Mouse (Mus musculus): Measurements from ENCODE around the gene Pkm. TPM values are rescaled to one million over a fixed set of nuclear protein-coding genes. Genes with fewer than 3 reads are reported as not detected.

Pkm gene
- total RNA-seq (2014; rRNA removed) (945 and 948 TPM in 2 replicates), polyA plus RNA-seq (2015; fragmentation: Nextera tagmentation; extraction: Ambion mirVana) (864 and 883 TPM in 2 replicates)

DNA sequence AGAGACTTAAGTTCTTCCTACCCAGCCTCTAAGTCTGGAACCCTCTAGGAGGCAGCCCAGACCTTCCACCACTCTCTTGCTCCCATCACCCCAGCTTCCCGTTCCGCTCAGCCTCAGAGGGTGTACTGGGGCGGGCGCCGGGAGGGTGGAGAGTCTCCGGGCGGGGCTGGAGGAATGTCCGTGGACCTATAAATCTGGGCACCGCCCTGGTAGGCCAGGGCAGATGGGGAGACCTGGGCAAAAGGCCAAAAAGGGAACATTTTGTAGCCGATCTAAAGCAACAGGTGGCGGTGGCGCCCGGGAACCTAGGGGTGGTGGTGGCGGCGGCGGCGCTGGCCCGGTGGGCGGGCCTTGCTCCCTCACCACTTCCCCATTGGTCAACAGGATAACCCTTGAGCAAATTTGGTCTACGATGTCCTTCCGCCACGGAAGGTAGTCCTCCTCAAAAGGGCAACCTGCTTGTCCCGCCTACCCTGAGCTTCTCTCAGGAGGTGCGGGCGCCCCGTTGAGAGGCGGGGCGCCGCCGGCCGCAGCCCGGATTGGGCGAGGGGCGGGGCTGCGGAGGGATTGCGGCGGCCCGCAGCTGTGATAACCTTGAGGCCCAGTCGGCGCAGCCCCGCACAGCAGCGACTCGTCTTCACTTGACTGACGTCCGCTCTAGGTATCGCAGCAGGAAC is at the start of gene Pkm:
Pkm (plus strand) TSS at position 411 of the 677 bp plus-strand sequence.
- WGBS = under 1% methylated on average over 40 of the region's 46 CpGs
- peak within 1 kb of the TSS; percentile 83 for H3K4me2 ChIP-seq (ENCODE audit: low read depth, low read length)
- DNase-seq (ENCODE audit: low spot score) = peak; percentile 97
- no peaks in the 10 kb centered on the region for H3K9me3 ChIP-seq (ENCODE audit: low read length)
- H3K27me3 ChIP-seq (ENCODE audit: insufficient read depth, low read length) = no peaks in the 10 kb centered on the region
- H3K4me3 ChIP-seq (ENCODE audit: low read length) = peak within 1 kb of the TSS; percentile 87
- H3K9ac ChIP-seq (replicated peaks; ENCODE audit: low read length) = peak within 1 kb of the TSS; percentile 93
- ATAC-seq = peak; percentile 90
- peak; percentile 26 for TF ChIP-seq CTCF (IDR thresholded peaks at IDR 0.05; ENCODE audit: low read depth)
- H3K4me1 ChIP-seq (ENCODE audit: insufficient read depth, low read length) = peaks cover 32% of the 10 kb centered on the region
- H3K36me3 ChIP-seq (ENCODE audit: insufficient read depth, low read length) = peaks cover 2% of the 10 kb centered on the region; the same call in 1 of the 2 replicates
- H3K27ac ChIP-seq = peak within 1 kb of the TSS; percentile 99

DNA sequence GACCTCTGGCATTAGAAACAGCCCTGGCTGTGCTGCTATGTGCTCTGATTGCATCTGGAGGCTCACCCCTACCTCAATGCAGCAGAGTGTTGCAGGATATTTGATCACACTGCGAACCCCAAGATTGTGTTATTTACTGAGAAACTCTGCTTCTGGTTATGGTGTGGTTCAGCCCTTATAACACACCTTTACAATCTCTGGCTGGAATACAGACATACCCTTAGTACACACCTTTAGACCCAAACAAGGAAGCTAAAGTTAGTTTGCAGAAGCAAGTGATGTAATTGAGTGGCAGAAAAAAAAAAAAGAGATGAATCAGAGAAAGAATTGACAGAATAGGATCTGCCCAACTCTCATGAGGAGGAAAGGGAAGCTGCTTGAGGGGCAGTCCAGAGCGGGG is 45.2 kb upstream of the Pkm start:
- no peaks in the 10 kb centered on the region for H3K4me1 ChIP-seq (ENCODE audit: insufficient read depth, low read length)
- no peaks in the 10 kb centered on the region; the same call in 1 of the 2 replicates for H3K36me3 ChIP-seq (ENCODE audit: insufficient read depth, low read length)
- no peak for ATAC-seq
- H3K4me3 ChIP-seq (ENCODE audit: low read length) = no peak overlapping the region
- no peak overlapping the region for H3K4me2 ChIP-seq (ENCODE audit: low read depth, low read length)
- TF ChIP-seq CTCF (IDR thresholded peaks at IDR 0.05; ENCODE audit: low read depth) = no peak
- H3K9me3 ChIP-seq (ENCODE audit: low read length) = no peaks in the 10 kb centered on the region
- H3K9ac ChIP-seq (replicated peaks; ENCODE audit: low read length) = no peak overlapping the region
- WGBS = 93% methylated on average over 2 of the region's 2 CpGs
- no peaks in the 10 kb centered on the region for H3K27me3 ChIP-seq (ENCODE audit: insufficient read depth, low read length)
- no peak overlapping the region for H3K27ac ChIP-seq
- no peak for DNase-seq (ENCODE audit: low spot score)

DNA sequence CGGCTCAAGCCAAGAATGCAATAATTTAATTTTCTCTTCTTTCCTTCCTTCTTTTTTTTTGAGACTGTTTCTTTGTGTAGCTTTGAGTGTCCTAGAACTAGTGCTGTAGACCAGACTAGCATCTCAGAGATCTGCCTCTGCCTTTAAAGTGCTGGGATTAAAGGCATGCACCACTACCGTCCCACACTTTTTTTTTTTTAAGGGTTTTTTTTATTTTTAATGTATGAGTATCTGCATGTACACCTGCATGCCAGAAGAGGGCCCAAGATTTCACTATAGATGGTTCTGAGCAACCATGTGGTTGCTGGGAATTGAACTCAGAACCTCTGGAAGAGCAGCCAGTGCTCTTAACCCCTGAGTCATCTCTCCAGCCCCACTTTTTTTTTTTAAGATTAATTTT is 40.4 kb upstream of the Pkm start:
- ATAC-seq (no peak), DNase-seq (ENCODE audit: low spot score) (no peak)
- H3K36me3 ChIP-seq (ENCODE audit: insufficient read depth, low read length) = no peaks in the 10 kb centered on the region
- H3K4me1 ChIP-seq (ENCODE audit: insufficient read depth, low read length) = peaks cover 6% of the 10 kb centered on the region; the same call in 1 of the 2 replicates
- no peaks in the 10 kb centered on the region for H3K27me3 ChIP-seq (ENCODE audit: insufficient read depth, low read length)
- H3K9me3 ChIP-seq (ENCODE audit: low read length) = no peaks in the 10 kb centered on the region
- H3K9ac ChIP-seq (replicated peaks; ENCODE audit: low read length) = no peak overlapping the region
- TF ChIP-seq CTCF (IDR thresholded peaks at IDR 0.05; ENCODE audit: low read depth) = no peak
- WGBS = 78% methylated on average over 2 of the region's 2 CpGs
- no peak overlapping the region for H3K4me3 ChIP-seq (ENCODE audit: low read length)
- no peak overlapping the region for H3K4me2 ChIP-seq (ENCODE audit: low read depth, low read length)
- H3K27ac ChIP-seq = no peak overlapping the region

DNA sequence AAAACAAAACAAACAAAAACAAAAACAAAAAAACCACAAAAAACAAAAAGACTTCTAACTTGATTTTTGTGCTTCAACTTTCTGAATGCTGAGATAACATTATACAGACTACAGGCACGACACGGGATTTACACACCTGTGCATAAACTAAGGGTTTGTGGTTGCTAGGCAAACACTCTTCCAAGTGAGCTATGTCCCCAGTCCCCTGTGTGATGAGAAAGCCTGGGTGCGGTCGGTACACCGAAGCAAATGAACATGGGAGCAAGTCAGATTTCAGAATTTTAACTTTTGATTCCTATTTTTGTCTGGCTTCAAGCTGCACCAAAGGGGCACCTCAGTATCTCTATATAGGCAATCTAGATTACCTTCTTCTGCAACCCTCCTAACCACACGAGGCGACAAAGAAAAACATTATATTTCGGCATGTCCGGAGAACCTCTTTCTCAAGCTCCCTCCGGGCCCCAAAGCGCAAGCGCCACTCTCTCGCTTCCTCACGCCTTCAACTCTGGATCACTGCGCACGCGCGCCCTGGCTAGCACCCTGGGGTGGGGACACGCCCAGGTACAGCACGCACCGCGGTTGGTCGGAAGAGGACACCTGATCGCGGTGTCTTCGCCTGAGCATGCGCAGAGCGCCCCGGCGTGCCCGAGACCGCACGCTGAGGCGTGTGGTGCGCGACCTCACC is 39.4 kb upstream of the Pkm start, which contains the start of gene Parp6:
Parp6 (plus strand) TSS at position 663 of the 685 bp plus-strand sequence.
- peak within 1 kb of the TSS; percentile 66 for H3K9ac ChIP-seq (replicated peaks; ENCODE audit: low read length)
- peak within 1 kb of the TSS; percentile 72 for H3K4me3 ChIP-seq (ENCODE audit: low read length)
- H3K4me1 ChIP-seq (ENCODE audit: insufficient read depth, low read length) = peaks cover 6% of the 10 kb centered on the region; the same call in 1 of the 2 replicates
- ATAC-seq (peak; percentile 98), DNase-seq (ENCODE audit: low spot score) (peak; percentile 100)
- TF ChIP-seq CTCF (IDR thresholded peaks at IDR 0.05; ENCODE audit: low read depth) = peak; percentile 45
- H3K27me3 ChIP-seq (ENCODE audit: insufficient read depth, low read length) = no peaks in the 10 kb centered on the region
- no peaks in the 10 kb centered on the region for H3K36me3 ChIP-seq (ENCODE audit: insufficient read depth, low read length)
- no peaks in the 10 kb centered on the region for H3K9me3 ChIP-seq (ENCODE audit: low read length)
- WGBS = 2% methylated on average over 36 of the region's 36 CpGs
- peak within 1 kb of the TSS; percentile 87 for H3K27ac ChIP-seq
- H3K4me2 ChIP-seq (ENCODE audit: low read depth, low read length) = peak within 1 kb of the TSS; percentile 72

DNA sequence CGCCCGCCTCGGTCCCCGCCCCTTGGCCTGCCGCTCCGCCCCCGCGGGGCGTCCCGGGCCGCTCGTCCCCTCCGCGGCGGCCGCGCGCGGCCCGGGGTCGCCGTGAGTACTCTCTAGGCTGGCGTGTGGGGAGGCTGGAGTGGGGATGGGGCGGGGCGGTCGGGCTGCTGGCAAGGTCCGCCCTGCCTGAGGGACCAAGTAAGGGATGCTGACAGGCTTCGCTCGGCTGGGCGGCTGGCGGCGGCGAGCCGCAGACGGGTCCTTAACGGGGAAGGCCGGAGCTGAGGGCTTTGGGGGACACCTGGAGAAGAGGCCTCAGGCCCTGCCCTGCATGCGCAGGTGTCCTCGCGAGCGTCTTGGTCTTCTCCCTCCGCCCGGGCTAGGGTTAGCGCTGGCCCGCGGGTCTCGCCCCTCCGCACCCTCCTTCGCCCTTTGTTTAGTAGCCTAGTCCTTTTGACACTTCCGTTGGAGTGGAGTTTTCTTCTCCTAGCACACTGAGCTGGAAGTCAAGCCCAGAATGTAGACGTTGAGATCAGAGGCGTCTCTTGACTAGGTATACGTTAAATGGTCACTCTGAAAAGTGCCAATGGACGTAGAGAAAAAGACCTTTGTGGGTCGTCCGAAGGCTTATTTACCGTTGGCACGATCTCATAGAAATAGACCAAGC is 38.7 kb upstream of the Pkm start:
- Histone ChIP-seq H3K27ac (peak overlapping the region; percentile 87), H3K27me3 (ENCODE audit: insufficient read depth, low read length) (no peaks in the 10 kb centered on the region), H3K4me1 (ENCODE audit: insufficient read depth, low read length) (peaks cover 6% of the 10 kb centered on the region; the same call in 1 of the 2 replicates), H3K4me3 (ENCODE audit: low read length) (peak overlapping the region; percentile 72), H3K4me2 (ENCODE audit: low read depth, low read length) (peak overlapping the region; percentile 72), H3K9ac (replicated peaks; ENCODE audit: low read length) (peak overlapping the region; percentile 66), H3K9me3 (ENCODE audit: low read length) (no peaks in the 10 kb centered on the region), H3K36me3 (ENCODE audit: insufficient read depth, low read length) (peaks cover 3% of the 10 kb centered on the region; the same call in 1 of the 2 replicates)
- no peak; the same call in 1 of the 2 replicates for ATAC-seq
- WGBS = under 1% methylated on average over 57 of the region's 58 CpGs
- DNase-seq (ENCODE audit: low spot score) = no peak
- TF ChIP-seq CTCF (IDR thresholded peaks at IDR 0.05; ENCODE audit: low read depth) = no peak

DNA sequence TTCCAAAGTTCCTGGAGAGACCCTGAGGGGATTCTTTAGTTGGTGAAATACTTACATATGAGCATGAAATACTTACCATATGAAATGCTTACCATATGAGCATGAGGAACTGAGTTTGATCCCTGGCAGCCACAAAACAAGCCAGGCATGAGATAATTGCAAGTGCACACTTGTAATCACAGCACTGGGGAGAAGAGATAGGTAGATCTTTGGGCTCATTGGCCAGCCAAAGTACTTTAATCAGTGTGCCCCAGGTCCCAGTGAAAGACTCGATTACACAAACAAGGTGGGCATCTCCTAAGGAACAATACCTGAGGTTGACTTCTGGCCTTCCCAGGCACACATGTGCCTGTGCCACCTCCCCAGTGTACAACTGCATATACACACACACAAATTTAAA is 17.8 kb upstream of the Pkm start:
- no peaks in the 10 kb centered on the region for H3K27me3 ChIP-seq (ENCODE audit: insufficient read depth, low read length)
- H3K36me3 ChIP-seq (ENCODE audit: insufficient read depth, low read length) = peaks cover 60% of the 10 kb centered on the region
- H3K4me1 ChIP-seq (ENCODE audit: insufficient read depth, low read length) = no peaks in the 10 kb centered on the region
- no peak for ATAC-seq
- no peak for TF ChIP-seq CTCF (IDR thresholded peaks at IDR 0.05; ENCODE audit: low read depth)
- no peak overlapping the region for H3K4me3 ChIP-seq (ENCODE audit: low read length)
- WGBS = 90% methylated on average over 1 of the region's 1 CpGs
- DNase-seq (ENCODE audit: low spot score) = no peak
- H3K9ac ChIP-seq (replicated peaks; ENCODE audit: low read length) = no peak overlapping the region
- no peak overlapping the region for H3K4me2 ChIP-seq (ENCODE audit: low read depth, low read length)
- H3K27ac ChIP-seq = no peak overlapping the region
- H3K9me3 ChIP-seq (ENCODE audit: low read length) = no peaks in the 10 kb centered on the region

Data from hindbrain, postnatal 0 days (tissue).